Mouse (Mus musculus) cortical plate, adult 2 months (tissue): ENCODE results near the gene Cpne9.

Experiments
- CTCF ChIP-seq: fragments of 200-500 bp; IDR thresholded peaks from 2 replicates; pipeline ENCODE4 v1.5.1; 2011; ENCODE audit warnings: mild to moderate bottlenecking, control low read depth, low read length; ENCODE audit not compliant: insufficient read depth; ENCODE audit errors: extremely low read depth
- POLR2A ChIP-seq: fragments of 200-500 bp; IDR thresholded peaks from 2 replicates; pipeline ENCODE4 v1.6.1; 2011; ENCODE audit warnings: mild to moderate bottlenecking, low read length, control low read depth; ENCODE audit not compliant: insufficient read depth; ENCODE audit errors: extremely low read depth

GRCm38 (mm10) chr6:113329396-113329795, 47.3 kb downstream of the Cpne9 start:
- TF ChIP-seq POLR2A, result no peak
- TF ChIP-seq CTCF, result no peak
